Mouse (Mus musculus): ENCODE measurements around the gene Synj2. TPM values are rescaled to one million over a fixed set of nuclear protein-coding genes. Genes with fewer than 3 reads are reported as not detected.

Gene Synj2
- polyA plus RNA-seq, 1 experiment from 2014 or later: 3.3 TPM

DNA sequence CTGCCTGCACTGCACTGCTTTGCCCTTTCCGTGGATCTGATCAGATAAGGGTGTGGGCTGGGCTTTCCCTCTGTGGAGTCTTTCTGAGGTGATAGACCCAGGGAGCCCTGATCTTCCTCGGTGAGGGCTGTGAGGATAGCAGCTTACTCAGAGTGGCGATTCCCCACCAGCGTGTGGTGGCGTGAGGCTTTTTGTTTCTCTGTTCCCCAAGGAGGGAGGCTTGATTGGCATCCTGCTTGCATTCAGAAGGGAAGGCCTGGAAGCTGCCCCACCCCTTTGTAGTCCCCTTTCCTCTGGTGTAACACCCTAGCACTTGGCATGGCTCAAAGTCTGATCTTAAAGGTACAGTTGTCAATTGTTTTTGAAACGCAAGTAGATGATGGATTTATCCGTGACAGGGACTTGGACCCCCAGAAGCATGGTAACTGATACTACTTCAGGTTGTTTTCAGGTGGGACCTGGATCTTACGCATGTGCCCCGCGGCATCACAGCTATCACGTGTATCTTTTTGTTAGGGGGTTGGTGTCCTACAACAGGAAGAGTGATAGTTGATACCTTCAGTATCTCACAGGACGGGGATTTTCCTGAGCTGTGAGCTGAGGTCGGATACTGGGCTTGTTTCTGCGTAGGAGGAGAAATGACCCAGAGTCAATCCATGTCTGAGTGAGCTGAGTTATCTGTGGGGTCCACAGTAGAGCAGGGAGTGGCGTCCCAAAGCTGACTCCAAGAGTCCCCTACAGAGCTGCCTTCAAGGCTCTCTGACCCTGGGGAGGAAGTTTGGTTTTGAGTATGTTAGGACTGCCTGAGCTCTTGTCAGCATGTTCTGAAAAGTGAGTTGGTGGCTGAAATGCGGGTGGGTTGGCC is 36.2 kb downstream of the Synj2 start:
- H3K9ac ChIP-seq (ENCODE audit: low read length): 0 out of 2 replicates have a peak overlapping the region, but pooled peaks have one; percentile 1
- 38% methylated on average over 16 of the region's 16 CpGs for WGBS
- no peaks in the 10 kb centered on the region for H3K9me3 ChIP-seq (ENCODE audit: control insufficient read depth, low read length)
- peaks cover 29% of the 10 kb centered on the region for H3K4me1 ChIP-seq (replicated peaks; ENCODE audit: control insufficient read depth, insufficient read depth)
- ATAC-seq (ENCODE audit: low FRiP score, low TSS enrichment) (peak; percentile 40), DNase-seq (ENCODE audit: low spot score) (peak; percentile 59)
- no peaks in the 10 kb centered on the region; the same call in 1 of the 2 replicates for H3K36me3 ChIP-seq (ENCODE audit: control insufficient read depth, insufficient read depth, low read length)
- TF ChIP-seq EP300 (optimal IDR thresholded peaks at IDR 0.05): no peak
- TF ChIP-seq CTCF (IDR thresholded peaks at IDR 0.05; ENCODE audit: low read depth): no peak
- no peaks in the 10 kb centered on the region for H3K27me3 ChIP-seq (ENCODE audit: control insufficient read depth, insufficient read depth, low read length)
- peak overlapping the region; percentile 38 for H3K4me2 ChIP-seq (replicated peaks; ENCODE audit: low read depth)
- H3K27ac ChIP-seq (replicated peaks): peak overlapping the region; percentile 90
- no peak overlapping the region for H3K4me3 ChIP-seq (ENCODE audit: low read depth, low read length)

DNA sequence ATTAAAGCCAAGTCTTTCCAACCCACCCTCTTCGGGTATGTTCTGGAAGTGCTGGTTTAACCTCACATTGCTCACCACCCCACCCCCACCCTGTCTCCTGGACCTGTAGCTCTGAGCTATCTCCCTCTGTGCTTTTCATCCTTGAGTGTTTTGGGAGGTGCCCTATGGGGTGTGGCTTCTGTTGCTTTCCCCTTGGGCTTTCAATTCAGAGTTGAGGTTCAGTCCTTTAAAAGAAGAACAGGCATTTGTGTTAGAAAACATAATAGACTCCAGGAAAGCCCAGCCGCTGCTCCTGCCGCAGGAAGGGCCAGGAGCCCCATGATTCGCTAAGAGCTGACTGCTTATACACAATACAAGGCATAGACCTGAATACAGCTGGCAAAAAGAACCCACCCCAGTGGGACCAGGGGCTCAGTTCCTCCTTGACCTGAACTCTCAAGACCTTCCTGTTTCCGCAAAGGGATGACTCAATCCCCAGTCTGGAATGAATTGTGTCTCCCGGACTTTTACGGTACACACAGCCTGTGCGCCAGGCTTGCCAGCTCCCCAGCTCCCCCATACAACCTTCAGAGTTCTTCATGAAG is 36.9 kb downstream of the Synj2 start:
- Histone ChIP-seq H3K9ac (ENCODE audit: low read length) (no peak overlapping the region), H3K4me2 (replicated peaks; ENCODE audit: low read depth) (0 out of 2 replicates have a peak overlapping the region, but pooled peaks have one; percentile 11), H3K27ac (replicated peaks) (peak overlapping the region; percentile 90), H3K9me3 (ENCODE audit: control insufficient read depth, low read length) (no peaks in the 10 kb centered on the region), H3K4me3 (ENCODE audit: low read depth, low read length) (no peak overlapping the region), H3K27me3 (ENCODE audit: control insufficient read depth, insufficient read depth, low read length) (no peaks in the 10 kb centered on the region), H3K4me1 (replicated peaks; ENCODE audit: control insufficient read depth, insufficient read depth) (peaks cover 29% of the 10 kb centered on the region), H3K36me3 (ENCODE audit: control insufficient read depth, insufficient read depth, low read length) (no peaks in the 10 kb centered on the region; the same call in 1 of the 2 replicates)
- WGBS: 55% methylated on average over 8 of the region's 8 CpGs
- ATAC-seq (ENCODE audit: low FRiP score, low TSS enrichment) (no peak), DNase-seq (ENCODE audit: low spot score) (no peak)
- TF ChIP-seq CTCF (IDR thresholded peaks at IDR 0.05; ENCODE audit: low read depth) (no peak), EP300 (optimal IDR thresholded peaks at IDR 0.05) (no peak)

DNA sequence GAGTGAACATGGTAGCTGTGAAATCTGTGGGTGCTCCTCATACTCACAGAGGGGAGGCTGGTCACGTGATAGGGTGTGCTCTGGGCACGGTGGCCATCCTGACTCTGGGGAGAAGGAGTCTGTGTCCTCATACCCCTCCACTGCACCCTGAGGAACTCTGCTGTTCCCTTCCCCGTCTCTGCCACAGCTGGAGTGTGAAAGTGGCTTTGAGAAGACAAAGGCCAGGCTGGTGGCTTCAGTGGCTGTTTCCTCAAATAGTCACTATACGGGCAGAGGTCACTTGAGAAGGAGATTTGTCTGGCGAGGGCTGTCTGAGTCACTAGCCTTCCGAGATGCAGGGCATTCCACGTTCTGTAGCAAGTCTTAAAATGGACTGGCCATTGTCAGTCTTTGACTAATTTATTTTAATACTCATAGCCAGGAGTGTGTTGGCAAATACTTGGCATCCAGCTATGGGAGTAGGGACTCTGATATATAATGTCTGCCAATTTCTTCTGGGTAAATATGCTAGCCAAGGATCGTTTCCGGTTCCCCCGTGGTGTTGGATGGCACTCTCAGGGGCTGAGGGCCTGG is 37.5 kb downstream of the Synj2 start:
- DNase-seq (ENCODE audit: low spot score) (no peak), ATAC-seq (ENCODE audit: low FRiP score, low TSS enrichment) (no peak)
- Histone ChIP-seq H3K4me3 (ENCODE audit: low read depth, low read length) (no peak overlapping the region), H3K9me3 (ENCODE audit: control insufficient read depth, low read length) (no peaks in the 10 kb centered on the region), H3K27me3 (ENCODE audit: control insufficient read depth, insufficient read depth, low read length) (no peaks in the 10 kb centered on the region), H3K4me2 (replicated peaks; ENCODE audit: low read depth) (no peak overlapping the region), H3K9ac (ENCODE audit: low read length) (no peak overlapping the region), H3K4me1 (replicated peaks; ENCODE audit: control insufficient read depth, insufficient read depth) (peaks cover 29% of the 10 kb centered on the region), H3K36me3 (ENCODE audit: control insufficient read depth, insufficient read depth, low read length) (no peaks in the 10 kb centered on the region; the same call in 1 of the 2 replicates), H3K27ac (replicated peaks) (peak overlapping the region; percentile 90)
- whole genome bisulfite sequencing: 52% methylated on average over 10 of the region's 10 CpGs
- TF ChIP-seq EP300 (optimal IDR thresholded peaks at IDR 0.05) (no peak), CTCF (IDR thresholded peaks at IDR 0.05; ENCODE audit: low read depth) (no peak)

DNA sequence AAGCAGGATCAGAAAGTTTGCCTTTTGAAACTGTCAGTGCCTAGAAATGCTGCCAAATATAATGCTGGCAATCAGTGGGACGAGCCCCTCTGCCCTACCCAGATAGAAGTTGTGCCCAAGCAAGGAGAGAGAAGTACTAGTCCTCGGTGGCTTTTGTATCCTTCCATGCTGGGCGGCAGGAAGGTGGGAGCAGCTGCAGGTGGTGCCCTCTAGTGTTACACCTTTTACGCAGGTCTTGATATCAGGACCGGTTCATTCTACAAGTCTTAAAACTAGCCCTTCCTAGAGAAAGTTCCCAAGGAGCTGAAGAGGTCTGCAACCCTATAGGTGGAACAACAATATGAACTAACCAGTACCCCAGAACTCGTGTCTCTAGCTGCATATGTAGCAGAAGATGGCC is 39.8 kb downstream of the Synj2 start:
- H3K4me1 ChIP-seq (replicated peaks; ENCODE audit: control insufficient read depth, insufficient read depth): peaks cover 23% of the 10 kb centered on the region
- DNase-seq (ENCODE audit: low spot score) (peak; percentile 65), ATAC-seq (ENCODE audit: low FRiP score, low TSS enrichment) (no peak)
- no peak overlapping the region for H3K27ac ChIP-seq (replicated peaks)
- H3K27me3 ChIP-seq (ENCODE audit: control insufficient read depth, insufficient read depth, low read length): no peaks in the 10 kb centered on the region
- no peaks in the 10 kb centered on the region; the same call in 1 of the 2 replicates for H3K36me3 ChIP-seq (ENCODE audit: control insufficient read depth, insufficient read depth, low read length)
- 49% methylated on average over 6 of the region's 6 CpGs for WGBS
- H3K9ac ChIP-seq (ENCODE audit: low read length): no peak overlapping the region
- H3K9me3 ChIP-seq (ENCODE audit: control insufficient read depth, low read length): no peaks in the 10 kb centered on the region
- H3K4me3 ChIP-seq (ENCODE audit: low read depth, low read length): no peak overlapping the region
- H3K4me2 ChIP-seq (replicated peaks; ENCODE audit: low read depth): no peak overlapping the region
- no peak for TF ChIP-seq EP300 (optimal IDR thresholded peaks at IDR 0.05)
- peak; percentile 75 for TF ChIP-seq CTCF (IDR thresholded peaks at IDR 0.05; ENCODE audit: low read depth)

DNA sequence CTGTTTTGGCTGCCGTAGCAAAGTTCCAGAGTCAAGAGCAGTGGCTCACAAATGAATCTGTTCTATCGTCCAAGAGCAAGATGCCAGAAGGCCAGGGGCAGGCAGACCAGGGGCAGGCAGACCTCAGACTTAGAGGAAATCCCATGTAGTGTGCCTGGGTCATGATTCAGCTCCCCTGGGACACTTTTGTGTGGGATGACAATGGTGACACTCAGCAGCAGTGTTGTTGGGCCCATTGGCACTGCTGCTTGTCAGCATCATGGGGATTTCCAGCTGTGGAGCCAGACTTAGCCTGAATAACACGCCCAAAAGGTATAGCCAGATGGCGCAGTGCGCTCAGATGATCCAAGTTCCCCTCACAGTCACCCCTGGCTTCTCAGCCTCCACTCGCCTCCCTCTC is 42.1 kb downstream of the Synj2 start:
- DNase-seq (ENCODE audit: low spot score) (no peak), ATAC-seq (ENCODE audit: low FRiP score, low TSS enrichment) (no peak)
- no peak overlapping the region for H3K9ac ChIP-seq (ENCODE audit: low read length)
- no peaks in the 10 kb centered on the region for H3K27me3 ChIP-seq (ENCODE audit: control insufficient read depth, insufficient read depth, low read length)
- H3K4me1 ChIP-seq (replicated peaks; ENCODE audit: control insufficient read depth, insufficient read depth): peaks cover 6% of the 10 kb centered on the region; the same call in 1 of the 2 replicates
- TF ChIP-seq CTCF (IDR thresholded peaks at IDR 0.05; ENCODE audit: low read depth) (no peak), EP300 (optimal IDR thresholded peaks at IDR 0.05) (no peak)
- peaks cover 4% of the 10 kb centered on the region; the same call in 1 of the 2 replicates for H3K36me3 ChIP-seq (ENCODE audit: control insufficient read depth, insufficient read depth, low read length)
- no peak overlapping the region for H3K4me3 ChIP-seq (ENCODE audit: low read depth, low read length)
- H3K27ac ChIP-seq (replicated peaks): no peak overlapping the region
- H3K4me2 ChIP-seq (replicated peaks; ENCODE audit: low read depth): no peak overlapping the region
- no peaks in the 10 kb centered on the region for H3K9me3 ChIP-seq (ENCODE audit: control insufficient read depth, low read length)
- WGBS: 89% methylated on average over 6 of the region's 6 CpGs

Measured in stomach, postnatal 0 days (tissue).